Mouse (Mus musculus) frontal cortex, postnatal 36 days (tissue): ENCODE measurements at regions not wholly inside any gene's neighbourhood (a gene's known extent, or its start where the extent isn't known, plus 50 kb on each side); places are given as distances from the start of the nearest gene placed in this dataset.
"Not testable (repeated sequence)": the region's sequence is repeated elsewhere in the genome, so short reads cannot be mapped to it uniquely, and the experiment has no call there.

Experiments
- DNase-seq, 2 experiments: peaks; one replicate each; pipeline ENCODE4 v3.0.0; 2022; ENCODE audit warnings: low spot score in 2 of 2

DNA sequence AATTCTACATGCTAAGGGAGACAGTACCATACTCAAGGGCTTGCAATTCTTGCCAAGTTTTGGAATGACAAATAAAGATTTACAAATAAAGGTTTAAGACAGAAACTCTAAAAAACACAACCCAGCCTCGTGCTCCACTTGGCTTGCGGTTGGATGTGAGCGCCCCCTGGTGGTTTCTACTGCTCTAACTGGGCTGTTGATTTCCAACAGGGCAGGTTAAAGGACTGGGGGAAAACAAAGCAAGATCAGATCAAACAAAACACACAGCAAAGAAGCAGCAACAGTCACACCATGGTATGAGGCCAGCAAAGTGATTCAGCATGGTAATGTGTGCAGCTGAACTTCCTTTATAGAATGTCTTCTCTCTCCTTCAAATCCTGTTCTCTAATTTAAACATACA is 339.2 kb downstream of the Adam3 start:
- peak; percentile 77 to 81 for DNase-seq

DNA sequence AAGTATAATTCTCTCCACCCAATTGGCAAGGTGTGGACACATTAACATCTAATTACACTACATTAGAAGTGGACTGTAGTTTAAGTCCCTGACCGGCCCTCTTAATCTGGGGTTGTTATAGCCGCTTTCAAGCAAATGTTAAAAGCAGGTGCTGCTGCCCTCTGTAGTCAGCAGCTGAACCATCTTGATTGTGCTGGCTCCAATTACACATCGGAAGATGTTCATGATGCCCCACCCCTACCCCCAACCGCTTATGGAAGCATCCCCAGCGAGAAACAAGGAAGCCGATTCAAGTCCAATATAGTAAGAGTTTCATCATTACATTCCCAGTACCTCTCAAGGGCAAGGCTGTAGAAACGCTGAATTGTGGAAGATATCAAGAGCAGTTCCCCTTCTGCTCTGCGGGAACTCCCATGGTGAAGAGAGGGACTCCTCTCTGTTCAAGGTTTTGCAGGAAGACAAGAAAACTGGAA is 341.7 kb downstream of the Adam3 start:
- no peak for DNase-seq

DNA sequence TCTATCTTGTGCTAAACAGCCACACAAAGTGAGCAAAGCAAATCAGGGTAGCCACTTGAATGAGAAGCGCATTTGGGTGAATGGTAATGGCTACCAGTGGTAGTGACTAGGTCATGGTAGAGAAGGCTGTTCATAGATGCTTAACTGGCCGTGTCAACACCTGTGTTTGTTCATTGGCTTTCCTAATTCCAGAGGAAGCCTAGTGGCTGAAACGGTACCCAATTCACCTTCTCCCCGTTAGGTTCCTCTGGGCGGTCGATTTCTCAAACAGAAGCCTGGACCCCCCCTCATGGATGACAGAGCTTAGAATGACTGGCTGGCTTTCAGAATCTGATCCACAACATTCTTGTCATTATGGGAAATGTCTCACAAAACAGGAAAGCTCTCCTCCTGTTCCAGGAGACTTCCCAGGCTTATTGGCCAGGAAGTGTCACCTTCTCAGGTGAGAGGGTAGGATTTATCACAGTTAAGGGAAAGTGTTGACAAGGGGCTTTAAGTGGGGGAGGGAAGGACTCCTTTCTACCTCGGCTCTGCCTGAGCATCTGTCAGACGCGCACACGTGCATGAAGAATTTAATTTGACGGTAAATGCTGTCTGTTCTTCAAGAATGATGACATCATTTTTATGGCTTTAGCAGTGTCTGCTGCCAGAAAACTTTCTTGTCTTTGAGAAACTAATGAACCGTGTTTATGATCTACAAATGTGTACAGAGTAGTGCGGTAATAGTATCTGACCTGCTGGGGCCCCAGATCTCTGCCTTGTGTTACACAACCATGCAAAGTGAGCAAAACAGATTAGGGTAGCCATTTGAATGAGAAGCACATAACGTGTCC is 342.3 kb downstream of the Adam3 start:
- DNase-seq = no peak

DNA sequence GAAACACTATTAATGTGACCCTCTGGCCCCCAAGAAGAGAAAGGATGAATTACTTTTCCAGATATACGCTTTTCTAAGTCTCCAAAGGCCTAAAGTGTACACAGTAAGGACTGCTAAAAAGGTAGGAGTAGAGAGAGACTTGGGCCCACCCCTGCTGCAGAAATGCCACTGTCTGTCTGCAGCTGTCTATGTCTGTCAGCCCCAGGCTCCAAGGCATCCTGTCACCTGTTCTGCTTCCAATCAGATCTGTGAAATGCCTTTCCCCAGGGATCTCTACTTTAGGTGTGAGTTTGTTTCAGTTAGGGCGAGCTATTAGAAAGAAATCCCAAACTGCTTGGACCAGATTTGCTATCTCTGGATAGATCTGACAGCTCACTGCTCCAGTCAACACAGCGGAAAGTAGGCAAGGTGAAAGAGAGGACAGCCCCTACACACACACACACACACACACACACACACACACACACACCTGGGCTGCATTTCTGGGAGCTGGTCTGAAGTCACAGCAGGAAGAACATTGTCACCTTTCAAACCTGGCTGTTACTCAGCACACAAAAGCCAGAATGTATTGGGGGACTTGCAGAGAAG is 343.9 kb downstream of the Adam3 start:
- no peak for DNase-seq

DNA sequence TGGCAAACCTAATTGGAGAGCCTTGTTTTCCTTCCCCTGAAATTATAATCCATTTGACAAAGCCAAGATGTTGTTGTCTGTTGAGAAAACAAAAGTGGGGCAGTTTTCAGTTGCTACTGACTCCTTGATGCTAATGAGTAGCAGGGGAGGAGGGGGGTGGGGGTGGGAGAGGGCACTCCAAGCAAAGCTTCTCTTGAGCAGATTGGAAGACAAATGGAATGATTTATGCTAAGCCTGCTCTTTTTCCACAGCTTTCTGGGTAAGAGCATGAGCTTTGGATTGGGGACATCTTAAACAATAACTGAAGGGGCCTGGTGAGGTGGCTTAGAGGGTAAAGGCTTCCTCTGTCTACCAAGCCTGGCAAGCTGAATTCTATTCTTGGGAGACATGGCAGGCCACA is 347.6 kb downstream of the Adam3 start:
- no peak for DNase-seq

DNA sequence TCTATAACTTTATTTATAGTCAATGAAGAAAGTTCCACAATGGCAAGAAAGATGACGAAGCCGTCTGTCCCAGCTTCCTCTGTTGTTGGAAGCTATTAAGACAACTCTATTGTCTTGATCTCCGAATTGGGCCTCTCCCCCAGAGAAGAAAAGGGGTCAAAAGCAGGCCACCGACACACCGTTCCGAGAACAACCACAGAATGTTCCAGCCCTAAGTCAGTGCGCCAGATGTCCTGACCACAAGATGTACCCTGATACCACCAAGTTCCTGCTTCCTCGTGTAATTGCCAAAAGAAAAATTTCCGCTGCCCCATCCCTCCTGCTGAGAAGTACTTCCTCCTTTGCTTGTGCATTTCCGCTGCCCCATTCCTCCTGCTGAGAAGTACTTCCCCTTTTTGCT is 348.8 kb downstream of the Adam3 start:
- DNase-seq = not testable (repeated sequence)

DNA sequence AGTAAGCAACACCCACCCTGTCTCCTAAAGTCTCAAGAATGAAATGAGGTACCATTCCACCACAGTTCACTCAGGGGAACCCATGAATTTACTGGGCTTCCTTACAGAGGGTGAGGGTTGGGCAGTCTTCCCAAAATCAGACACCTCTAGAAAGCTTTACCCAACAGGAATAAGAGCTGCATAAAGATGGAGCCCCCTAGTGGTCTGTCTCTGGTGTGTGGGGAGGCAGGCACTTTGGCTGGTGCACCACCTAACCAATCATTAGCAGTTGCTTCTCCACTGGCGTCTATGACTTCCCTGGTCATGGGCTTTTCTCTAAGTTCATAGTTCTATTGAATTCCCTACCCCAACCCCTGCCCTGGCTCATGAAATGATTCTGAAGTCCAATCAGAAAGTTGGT is 351.1 kb downstream of the Adam3 start:
- DNase-seq = no peak

DNA sequence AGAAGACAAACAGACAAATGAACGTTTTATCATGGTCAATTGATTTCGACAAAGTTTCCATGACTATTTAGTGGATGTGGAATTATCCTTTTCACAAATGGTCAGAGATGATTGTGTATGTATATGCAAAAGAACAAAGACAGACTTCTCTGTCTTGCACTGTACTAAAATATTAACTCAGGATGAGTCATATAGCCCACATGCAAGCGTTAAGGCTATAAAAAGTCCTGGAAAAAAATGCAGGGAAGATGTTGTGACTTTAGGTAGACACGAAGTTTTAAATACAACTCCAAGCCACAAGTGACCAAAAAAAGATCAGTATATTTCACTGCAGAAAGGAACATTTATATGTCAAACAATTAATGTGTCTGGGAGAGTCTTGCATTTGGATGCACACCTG is 353.6 kb downstream of the Adam3 start:
- no peak for DNase-seq

DNA sequence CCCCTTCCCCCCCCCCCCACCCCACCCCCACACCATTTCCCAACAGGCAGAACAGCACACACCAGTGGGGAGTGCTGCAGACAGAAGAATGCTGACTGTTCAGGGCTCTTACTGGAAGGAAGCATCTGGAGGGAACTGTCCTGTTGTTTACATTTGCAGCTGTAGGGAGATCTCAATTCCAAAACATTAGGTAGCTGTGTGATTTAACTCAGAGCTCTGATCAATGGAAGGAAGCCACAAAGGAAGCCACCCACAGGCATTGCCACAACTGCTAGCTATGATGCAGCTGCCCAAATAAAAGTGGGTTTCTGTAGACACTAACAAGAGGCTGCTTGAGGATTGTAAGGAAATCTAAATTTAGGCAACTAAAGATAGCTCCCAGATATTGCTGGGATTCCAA is 359.7 kb downstream of the Adam3 start:
- peak in 1 of 2 experiments; percentile 31 for DNase-seq

DNA sequence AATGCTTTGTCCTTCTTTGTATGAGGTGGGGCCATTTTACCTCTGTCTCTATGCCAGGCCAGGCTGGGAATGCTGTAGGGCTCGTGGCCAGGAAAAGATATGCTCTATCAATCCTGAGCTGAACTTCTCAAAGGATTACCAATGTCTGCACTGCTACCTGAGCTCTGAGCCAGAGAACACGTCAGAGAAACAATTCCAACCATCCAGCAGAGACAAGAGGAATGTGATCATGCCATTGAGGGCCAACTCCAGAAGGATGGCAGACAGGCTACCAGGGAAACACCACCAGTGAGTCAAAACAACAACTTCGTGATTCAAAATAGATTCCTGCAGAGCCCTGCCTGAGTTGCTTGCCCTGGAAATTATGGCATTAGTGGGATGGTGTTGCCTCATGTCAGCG is 361.0 kb downstream of the Adam3 start:
- no peak for DNase-seq

DNA sequence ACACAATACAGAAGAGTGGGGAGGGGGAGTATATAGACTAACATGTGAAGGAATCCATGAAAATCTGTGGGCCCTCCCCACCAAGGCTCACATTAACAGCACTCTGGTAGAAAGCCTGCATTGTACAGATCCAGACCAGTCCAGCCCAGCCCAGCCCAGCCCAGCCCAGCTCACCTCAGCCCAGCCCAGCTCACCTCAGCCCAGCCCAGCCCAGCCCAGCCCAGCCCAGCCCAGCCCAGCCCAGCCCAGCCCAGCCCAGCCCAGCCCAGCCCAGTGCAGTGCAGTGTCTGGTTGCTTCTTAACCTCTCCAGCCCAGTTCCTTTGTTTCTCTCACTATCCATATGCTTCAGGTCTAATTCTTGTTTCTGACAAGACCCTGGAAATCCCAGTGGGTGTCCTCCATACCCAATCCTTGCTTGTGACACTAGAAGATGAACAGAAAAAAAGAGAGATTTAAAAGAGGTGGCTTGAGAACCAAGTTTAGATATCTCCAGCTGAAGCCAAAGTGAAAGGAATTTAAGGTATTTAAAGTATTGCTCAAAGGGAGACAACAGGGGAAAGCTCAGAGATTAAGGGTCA is 366.5 kb downstream of the Adam3 start:
- DNase-seq = no peak

DNA sequence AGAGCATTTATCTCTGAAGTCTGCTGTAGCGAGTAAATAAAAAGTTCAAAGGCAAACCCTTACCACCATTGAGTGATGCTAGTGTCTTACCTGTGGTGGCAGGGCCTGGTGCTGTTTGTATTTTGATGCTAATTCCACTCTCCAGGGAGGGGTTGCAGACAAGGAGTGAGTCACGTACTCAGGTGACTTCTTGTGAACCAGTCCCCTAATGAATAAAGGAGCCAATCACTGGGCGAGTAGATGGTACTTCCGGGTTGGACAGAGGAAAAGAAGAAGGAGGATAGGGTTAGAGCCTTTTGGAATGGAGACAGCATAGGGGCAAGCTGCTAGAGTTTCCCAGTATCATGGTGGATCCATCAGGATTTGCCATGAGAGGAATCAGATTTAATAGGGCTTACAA is 370.5 kb downstream of the Adam3 start:
- DNase-seq = no peak

DNA sequence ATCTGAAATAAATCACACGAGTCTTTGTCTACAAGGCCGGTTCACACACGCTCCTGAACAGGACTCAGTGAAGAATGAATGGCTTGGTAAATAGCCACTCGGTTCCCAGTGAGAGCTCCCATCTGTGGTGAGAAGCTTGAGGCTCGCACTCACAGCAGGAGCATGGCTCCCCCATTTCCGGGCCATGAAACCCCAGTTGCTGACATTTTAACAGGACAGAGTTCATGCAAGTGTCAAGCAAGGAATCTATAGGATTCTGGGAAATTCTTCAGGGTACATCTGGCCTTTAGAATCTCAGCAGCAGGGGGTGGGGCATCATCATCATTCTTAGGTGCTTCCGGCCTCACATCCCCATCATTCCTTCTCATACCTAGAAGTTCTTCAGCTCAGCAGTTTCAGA is 371.8 kb downstream of the Adam3 start:
- no peak for DNase-seq

DNA sequence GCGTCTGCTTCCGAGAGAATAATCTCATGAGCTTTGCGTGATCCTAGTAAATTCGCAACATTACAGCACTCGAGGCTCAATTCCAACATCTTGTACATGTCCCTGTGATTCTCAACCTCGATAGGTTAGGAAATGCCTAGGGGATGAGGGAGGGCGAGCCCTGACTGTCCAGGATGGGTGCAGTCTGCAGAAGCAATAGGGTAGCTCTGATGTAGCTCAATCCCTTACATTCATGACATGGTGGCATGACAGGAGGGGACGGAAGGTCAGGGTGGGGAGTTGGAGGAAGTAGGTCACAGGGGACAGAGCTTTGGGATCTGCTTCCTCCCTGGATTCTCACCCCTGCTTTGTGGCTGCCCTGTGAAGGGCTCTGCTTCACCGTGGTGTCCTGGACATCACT is 373.3 kb downstream of the Adam3 start:
- DNase-seq = no peak

DNA sequence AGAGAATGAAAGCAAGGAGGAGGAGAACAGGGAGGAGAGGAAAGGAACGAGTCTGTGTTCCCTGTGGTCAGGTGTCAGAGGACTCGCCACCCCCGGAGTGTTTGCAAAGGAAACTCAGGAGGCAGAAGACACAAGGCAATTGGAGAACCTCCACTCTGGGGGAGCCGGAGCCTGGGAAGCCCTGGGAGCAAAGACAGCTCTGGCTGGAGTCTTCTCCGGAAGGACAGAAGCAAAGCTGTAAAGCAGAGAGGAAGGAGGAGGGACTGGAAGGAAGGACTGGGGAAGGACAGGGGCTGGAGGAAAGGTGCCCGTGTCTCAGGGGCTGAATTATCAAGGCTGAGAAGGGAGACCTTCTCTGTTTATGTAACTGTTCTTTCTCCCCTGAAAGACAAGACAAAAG is 373.9 kb downstream of the Adam3 start:
- DNase-seq = no peak

DNA sequence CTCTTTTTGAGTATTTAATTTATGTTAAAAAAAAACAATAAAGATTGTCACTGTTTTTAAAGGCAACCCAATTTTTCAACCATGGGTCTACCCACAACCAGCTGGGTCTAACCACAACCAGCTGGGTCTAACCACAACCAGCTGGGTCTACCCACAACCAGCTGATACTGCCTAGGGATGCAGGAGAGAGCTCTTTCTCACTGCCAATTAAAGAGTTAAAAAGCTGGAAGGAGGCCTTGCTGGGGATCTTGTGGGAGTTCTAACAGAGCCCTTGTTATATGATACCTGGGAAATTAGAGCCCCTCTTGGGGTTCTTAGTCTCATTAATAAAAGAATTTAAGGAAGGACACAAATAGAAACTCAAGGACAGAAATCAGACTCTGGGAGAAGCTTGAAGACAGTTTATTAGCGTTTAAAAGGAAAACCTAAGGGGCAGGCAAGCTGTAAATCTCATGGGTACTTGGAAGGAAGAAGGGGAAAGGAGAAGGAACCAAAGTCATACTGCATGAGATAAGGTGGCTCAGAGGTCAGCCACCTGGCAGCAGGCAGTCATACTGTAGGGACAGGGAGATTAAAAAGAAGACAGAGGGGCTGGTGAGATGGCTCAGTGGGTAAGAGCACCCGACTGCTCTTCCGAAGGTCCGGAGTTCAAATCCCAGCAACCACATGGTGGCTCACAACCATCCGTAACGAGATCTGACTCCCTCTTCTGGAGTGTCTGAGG is 379.1 kb downstream of the Adam3 start:
- no peak for DNase-seq

DNA sequence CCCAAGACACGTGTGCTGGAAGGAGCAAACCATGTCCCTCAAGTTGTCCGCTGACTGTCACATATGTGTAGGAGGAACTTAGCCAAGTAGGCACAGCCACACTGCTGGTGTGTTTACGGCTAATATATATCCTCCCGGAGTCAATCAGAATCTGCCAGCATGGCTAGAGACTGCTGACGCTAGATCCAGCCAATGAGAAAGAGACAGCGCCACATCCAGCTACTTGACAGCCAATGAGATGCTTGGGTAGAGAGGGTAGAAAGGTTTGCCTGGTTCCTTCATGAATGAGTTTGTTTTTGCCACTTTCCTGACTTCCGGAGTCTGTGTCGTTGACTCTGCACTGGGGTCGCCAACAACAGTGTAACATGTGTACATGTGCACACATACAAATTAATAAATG is 387.0 kb downstream of the Adam3 start:
- no peak for DNase-seq

DNA sequence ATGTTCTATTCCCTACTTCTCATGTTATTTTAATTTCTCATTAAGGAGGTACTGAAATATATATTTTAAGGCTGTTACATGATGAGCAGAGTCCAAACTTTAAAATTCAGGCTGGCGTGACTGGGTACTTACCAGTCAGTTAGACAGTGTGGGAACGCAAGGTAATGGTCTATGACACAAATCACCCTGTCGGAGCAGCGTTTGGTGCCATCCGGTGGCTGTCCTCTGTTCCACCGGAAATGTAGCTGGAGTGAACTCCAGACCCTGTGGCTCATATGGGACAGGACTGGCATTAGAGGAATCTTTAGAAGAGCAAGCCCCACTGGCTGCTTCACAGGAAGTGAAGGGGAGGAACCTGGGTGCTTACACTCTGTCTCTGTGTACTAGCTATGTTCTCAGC is 388.0 kb downstream of the Adam3 start:
- peak; percentile 17 to 24 for DNase-seq

DNA sequence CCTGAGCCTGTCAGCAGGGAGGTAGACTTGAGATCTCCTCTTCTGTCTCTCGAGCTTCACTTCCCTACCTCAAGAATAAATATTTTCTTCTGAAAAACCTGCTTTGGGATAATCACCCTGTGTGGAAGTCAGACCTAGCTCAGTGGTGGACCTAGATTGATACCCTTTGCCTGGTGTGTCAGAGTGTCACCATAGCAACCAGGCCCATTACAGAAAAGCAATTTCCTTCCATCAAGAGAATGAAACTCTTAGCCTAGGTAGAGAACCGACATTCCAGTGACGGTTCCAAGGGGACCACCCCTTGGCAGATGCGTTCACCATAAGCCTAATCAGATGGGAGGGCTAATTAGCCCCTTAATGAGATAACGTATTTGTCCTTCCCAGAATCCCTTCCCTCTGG is 389.9 kb downstream of the Adam3 start:
- no peak for DNase-seq

DNA sequence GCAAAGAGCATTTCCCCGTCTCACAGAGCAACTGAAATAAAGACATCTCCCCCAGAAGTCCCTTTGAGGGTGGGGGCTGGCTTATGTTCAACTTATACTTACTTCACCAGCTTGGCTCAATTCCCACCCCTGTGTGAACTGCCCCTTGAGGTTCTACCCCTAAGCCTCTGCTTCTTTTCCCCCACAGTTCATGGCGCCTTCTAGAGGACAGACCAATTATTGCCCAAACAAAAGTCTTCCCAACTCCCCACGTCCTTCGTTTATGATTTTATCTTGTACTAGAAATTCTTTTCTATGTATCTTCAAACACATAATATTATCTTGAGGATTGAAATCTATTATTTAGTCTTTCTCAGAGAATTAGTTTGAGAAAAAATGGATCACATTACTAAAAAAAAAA is 391.9 kb downstream of the Adam3 start:
- no peak for DNase-seq

DNA sequence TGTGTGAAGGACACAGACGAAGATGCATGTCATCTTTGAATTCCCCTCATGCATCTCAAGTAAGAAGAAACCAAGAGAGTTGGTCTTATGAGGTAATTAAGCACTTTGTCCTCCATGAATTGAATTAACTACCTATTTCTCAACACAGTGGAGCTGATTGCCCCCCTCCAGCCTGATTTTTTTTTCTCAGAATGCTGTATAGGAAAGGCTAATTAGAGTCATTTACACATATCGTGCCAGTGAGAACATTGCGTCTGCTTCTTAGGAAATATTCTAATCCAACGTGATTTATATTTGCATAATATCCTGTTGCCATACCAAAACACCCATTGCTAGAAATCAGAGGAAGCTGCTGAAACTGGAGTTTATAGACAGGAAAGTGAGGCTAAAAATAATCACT is 414.8 kb downstream of the Adam3 start:
- DNase-seq = no peak

DNA sequence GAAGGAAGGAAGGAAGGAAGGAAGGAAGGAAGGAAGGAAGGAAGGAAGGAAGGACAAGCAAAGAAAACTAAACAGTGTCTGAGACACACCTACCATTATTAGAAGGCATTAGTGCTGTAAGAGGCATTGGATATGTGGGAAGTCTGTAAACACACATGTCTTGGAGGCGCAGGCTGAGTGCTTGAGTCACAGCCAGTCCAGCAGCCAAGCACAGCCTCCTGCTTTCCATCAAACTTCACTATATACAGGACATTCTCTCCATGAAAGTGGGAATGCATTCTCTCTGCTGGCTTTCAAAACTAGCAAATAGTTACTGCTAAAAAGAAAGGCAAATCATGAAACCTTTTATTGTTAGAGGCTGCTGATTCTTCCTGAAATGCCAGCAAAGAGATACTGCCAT is 431.1 kb downstream of the Adam3 start:
- no peak for DNase-seq

DNA sequence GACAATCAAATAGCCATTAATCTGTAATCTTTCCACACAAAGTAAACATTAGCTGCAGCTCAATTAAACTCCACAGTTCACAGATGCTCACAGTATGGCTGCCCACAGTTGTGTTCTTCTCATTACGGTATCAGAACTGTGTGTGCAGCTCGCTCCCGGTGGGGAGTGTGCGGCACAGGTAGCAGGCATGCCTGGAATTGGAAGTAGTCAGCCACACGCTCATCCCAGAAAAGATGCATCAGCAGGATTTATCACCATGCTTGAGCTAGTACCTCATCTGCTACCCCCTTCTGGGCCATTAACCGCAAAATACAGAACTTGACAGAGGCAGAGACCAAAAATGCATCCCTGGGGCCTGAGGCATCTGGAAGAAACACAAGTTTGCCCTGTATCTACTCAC is 437.8 kb downstream of the Adam3 start:
- DNase-seq = no peak
